Mouse (Mus musculus) left cerebral cortex, adult 9 months (tissue): ENCODE measurements at regions not wholly inside any gene's neighbourhood (a gene's known extent, or its start where the extent isn't known, plus 50 kb on each side); places are given as distances from the start of the nearest gene placed in this dataset.

Experiments
- DNase-seq, 2 experiments: peaks; one replicate each; pipeline ENCODE4 v3.0.0; 2022; ENCODE audit warnings: low spot score in 2 of 2

DNA sequence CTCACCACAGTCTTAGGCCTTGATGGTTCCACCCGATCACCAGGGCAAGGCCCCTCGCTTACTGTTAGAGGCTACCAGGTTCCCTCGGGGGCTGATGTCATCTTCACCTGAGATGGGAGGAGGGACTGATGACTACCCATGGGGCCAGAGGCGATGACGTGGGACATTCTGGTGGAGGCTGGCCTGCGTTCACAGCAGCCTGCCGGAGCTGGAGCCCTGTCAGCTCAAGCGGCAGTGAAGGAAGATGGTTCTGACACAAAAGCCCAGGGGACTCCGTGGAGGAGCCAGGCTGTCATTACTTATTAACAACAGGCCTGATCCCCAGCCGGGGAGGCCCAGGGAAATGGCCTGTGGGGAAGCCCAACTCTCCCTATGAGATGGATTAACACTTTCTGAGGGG, 121.3 kb upstream of the Atp6ap2 start:
- DNase-seq, result no peak

DNA sequence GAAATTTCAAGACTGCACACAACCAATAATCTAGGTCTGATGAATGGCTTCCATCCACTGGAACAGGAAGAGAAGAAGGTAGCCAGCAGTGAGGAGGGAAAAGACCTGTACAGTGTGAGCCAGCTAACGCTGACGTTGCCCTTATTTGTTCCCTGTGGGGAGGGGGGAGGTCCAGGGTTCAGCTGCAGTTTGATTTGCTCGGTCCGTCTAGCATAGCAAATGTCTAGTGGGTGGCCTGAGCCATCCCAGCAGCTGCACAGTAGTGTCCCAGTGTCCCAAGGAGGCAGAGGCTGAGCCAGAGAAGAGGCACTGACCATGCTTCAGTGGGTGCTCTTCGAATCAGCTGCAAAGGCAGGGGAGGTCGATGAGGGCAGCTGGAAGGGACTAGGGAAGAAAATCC, 120.7 kb upstream of the Atp6ap2 start:
- DNase-seq, result no peak

DNA sequence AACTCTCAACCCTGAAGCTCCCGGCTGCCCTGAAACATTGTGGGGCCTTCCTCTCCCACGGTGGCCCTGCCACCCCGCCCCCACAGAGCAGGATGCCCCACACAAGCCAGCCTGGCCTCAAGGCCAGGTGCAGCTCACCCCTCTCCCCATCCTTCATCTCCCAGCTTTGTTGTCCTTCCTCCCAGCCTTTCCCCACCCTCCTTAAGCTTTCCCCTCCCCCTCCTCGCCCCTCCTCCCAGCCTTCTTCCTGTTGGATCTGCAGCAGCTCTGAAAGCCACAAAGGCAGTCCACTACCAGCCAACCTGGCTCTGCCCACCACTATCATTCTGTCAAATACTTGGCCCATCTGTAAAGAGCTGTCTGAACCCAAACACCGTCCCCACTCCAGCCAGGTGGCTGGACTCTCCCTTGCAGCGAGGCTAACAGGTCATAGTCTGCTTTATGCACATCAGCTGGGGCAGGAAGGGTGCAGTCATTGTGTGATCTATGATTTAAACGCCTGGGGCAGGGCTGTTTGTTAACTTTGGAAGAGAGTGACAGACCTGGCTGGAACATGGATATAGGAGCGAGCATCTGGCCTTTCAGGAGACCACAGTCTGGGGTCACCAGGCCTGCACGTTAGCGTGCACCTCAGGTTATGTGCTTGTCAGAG, 119.9 kb upstream of the Atp6ap2 start:
- no peak for DNase-seq

DNA sequence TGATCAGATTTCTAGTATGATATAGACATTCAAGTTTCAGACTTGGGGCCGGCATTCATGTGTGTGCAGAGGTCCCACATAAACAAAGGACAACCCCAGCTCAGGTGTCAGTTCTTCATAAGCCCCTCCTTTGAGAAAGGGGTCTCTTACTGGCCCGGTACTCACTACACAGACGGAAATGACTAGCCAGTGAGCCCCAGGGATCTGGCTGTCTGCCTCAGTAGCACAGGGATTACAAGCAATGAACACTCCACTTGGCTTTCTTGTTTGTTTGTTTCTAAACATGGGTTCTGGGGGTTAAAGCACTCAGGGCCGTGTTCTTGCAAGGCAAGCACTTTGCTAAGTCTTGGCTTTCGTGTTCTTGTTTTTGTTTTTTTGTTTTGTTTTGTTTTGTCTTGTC, 115.3 kb upstream of the Atp6ap2 start:
- DNase-seq, result no peak

DNA sequence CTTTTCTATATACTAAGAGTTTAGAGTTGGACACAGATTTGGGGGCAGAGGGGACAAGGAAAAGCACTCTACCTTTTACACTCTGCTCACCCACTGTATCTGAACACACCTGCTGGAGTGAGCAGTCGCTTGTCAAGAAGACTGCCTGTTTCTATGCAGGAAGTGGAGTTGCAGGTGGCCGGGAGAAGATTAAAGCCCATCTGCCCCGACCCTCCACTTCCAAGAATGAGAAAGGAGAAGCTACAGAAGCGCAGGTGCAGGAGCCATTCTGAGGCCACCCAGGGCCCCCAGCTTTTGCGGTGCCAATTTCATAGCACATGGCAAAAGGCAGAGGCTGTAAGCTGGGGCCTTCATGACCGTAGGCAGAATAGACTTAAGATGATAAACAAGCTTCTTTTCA, 108.4 kb upstream of the Atp6ap2 start:
- DNase-seq, result no peak

DNA sequence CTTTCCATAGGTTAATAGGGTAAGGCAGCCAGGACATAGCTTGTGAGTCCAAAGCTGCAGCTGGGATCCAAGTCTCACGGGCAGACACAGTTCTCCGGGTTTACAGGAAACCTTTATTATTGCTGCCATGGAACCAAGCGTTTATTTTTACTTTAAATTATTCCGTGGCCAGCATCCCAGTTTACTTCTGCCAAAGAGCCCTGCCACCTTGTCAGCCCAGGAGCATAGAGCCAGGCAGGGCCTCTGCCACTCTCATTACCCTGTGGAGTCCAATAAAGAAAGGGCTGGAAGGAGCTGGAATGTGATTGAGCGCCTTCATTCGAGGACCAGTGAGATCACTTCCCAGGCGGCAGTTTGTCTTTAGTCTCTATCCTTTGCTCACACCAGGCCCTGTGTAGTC, 96.6 kb upstream of the Atp6ap2 start:
- DNase-seq, result no peak

DNA sequence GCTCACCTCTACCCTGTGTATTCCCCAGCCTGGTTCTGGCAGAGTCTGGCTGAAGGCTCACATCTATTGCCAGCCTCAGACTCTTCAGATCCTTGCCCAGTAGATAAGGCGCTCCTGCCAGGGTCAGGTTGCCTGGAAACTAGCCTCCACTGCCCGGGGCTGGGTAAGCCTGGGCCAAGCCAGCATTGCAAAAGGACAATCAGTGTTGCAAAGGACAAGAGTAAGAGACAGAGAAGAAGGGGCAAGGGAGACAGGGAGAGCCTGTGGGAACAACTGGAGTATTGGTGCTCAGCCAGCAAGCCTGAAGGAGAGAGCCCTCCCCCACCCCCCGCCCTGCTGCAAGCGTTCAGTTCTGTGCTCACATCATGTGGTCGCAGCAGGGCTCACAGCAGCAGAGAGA, 94.4 kb upstream of the Atp6ap2 start:
- no peak for DNase-seq

DNA sequence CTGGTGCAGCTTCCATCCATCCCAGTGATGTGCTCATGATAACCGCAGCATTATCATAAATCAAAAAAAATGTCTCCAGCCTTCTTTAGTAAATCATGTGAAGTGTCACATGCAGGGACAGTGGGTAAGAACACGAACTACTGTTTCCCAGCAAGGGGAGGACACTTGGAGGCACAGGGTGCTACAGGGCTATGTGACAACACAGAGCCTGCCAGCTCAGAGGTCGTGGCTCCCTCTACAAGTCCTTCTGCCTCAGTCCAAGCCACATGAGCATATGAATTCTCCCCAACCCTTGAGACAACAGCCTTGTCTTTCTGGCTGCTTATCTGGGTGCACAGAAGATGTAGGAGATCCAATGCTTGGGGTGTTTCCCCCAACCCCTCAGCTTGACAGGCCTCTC, 93.7 kb upstream of the Atp6ap2 start:
- DNase-seq, result no peak

DNA sequence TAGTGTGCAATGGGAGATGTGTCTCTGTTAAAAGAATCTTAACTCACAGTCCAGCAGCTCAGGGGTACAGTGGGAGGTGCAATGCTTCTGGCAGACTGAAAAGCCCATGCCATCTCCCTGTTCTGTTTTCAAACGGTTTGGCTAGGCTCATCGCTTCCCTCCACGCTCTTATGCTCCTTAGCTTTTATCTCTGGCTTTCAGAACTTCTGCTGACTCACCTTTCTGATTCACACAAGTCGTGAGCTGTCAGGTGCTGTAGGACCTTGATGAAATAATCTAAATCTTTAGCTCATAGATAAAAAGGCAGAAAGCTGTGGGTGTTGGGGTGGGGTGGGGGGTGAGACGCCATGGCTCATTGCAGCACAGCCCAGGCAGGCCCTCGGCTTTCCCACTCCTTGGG, 93.1 kb upstream of the Atp6ap2 start:
- DNase-seq, result no peak

DNA sequence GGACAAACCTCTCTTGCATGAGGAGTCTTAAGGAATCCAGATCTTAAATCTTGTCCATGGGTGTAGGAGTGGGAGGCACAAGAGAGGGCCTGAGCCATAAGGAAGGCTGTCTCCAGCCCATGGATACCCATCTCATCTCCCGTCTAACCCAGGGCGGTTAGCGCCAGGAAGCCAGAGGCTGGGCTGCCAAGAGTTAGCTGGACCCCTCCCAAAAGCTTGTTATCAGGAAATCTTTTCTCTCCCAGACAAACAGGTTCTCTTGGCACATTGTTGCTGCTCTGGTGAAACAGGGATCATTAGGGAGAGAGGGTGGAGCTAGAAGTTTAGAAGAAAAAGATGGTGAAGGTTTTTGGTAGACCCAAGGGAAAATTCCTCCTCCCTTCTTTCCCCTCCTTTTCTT, 87.0 kb upstream of the Atp6ap2 start:
- no peak for DNase-seq

DNA sequence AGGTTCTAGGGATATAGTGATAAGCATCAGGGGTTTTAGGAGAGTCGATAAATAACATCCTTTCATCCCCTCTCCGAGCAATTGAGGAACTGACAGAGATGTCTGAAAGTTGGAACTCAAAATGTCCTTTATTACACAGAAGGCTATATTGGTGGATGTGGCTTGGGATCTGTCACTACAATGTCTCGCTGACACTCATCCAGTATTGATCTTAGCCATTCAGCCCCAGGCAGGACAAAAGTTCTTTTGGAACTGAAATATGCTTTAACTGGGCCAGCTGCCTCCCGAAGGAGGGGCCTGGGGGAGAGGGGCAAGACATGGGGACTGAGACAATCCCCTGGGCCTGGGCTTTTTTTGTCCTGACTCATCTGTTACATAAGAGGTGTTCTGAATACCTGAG, 85.2 kb upstream of the Atp6ap2 start:
- no peak for DNase-seq

DNA sequence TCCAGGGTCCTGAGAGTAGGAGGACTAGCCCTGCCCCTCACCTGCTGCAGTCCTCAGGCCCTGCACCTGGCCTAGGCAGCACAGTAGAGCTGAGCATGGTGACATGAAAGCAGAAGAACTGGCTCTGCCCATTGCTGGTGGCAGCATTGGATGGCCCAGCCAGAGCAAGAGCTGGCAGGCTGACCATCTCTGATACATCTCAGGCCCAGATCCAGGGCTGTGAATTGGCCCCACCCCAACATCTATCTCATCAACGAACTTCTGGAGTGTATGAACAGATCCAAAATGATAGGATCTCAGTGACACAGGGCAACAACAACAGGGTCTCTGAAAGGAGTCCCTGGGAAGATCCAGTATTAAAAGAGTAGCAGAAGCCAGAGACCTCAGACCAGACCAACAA, 84.0 kb upstream of the Atp6ap2 start:
- no peak for DNase-seq

DNA sequence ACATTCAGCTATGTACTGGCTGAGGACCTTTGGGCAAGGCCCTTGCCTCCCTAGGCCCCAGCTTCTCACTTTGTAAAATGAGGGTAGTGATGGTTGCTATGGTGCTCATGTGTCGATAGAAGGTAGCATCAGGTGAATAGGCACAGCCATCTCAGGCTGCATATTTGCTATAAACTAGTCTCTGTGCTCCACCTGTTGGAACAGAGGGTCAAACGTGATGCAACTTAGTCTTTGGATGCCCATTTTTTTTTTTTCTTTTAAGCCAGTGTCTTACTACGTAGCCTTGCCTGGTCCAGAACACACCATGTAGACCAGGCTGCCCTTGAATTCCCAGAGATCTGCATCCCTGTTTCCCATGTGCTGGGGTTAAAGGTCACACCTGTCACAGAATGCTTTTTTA, 76.5 kb upstream of the Atp6ap2 start:
- no peak for DNase-seq

DNA sequence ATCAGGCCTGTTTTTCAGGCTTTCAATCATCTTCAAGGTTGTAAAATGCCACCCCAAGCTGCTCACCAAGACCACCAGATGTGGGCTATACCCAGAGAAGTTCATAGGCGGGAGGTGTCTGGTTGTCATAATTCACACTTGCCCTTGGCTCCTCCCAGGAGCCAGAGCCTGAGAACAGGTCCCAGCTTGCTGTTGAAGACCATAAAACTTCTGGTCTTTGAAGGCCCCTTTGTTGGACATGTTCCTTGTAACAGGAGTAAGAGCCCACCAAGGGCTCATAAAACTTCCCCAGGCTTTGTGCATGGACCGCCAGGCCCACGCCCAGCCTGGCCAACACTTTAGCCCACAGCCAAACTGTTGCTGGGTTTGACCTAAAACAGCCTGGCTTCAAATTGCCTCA, 62.6 kb upstream of the Atp6ap2 start:
- no peak for DNase-seq

DNA sequence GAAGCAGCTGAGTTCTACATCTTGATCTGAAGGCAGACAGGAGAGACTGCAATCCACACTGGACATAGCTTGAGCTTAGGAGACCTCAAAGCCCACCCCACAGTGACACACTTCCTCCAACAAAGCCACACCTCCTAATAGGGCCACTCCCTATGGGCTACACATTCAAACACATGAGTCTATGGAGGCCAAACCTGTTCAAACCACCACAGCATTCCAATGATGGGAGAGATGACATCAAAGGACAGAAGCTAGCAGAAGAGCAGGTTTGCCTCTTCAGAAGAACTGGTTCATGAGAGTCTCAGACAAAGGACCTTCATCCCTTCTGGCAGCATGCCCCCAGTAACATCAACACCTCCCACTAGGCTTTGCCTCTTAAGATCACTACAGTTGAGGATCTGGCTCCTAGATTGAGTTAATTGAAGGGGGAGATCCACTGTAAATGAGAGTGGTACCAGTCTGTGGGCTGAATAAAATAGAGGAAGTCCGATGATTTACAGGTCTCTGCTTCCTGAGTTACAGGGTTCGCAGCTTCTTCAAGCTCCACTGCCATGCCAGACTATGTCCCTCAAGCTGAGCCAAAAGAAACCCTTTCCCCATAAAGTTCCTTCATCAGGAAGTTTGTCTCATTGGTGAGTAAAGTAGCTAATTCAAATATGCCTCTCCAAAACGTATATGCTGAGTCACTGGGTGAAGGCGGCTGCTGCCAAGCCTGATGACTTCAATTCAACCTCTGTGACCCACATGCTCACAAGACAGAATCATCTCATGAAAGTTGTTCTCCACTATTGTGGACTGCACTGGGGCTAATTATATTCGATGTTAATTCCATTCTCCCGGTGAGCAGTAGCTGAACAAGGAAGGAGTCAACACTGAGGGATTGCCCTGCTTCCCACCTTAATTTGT, 56.9 kb upstream of the Atp6ap2 start:
- DNase-seq, result no peak
